Mouse (Mus musculus) testis, adult 2 months (tissue): ENCODE data around the gene Gm1110.

Experiments used
- CTCF ChIP-seq: fragments of 200-500 bp; IDR thresholded peaks from 2 replicates; pipeline ENCODE4 v1.5.1; 2012; ENCODE audit warnings: low read depth, mild to moderate bottlenecking, inconsistent platforms, low read length, moderate library complexity; ENCODE audit not compliant: control insufficient read depth, insufficient read depth, insufficient replicate concordance
- POLR2A ChIP-seq: fragments of 200-500 bp; IDR thresholded peaks from 2 replicates; pipeline ENCODE4 v1.6.1; 2012; ENCODE audit warnings: low read depth, mild to moderate bottlenecking, inconsistent platforms, low read length, moderate library complexity; ENCODE audit not compliant: control insufficient read depth

- TF ChIP-seq POLR2A (no peak), CTCF (no peak)
Observed at GRCm38 (mm10) chr9:26911251-26911650, 11.7 kb downstream of the Gm1110 start.
